Mouse (Mus musculus) heart, postnatal 10 days (tissue): ENCODE results near the gene Slc51b. TPM values are rescaled to one million over a fixed set of nuclear protein-coding genes. Genes with fewer than 3 reads are reported as not detected.

Experiments
- DNase-seq, 2 experiments: peaks; one replicate each; pipeline ENCODE4 v3.0.0; 2021
- intact Hi-C: fragments of 180-260 bp; cut with DNase I; formaldehyde crosslinking; loops from one replicate; pipeline ENCODE4 v1.15.1; 2025
- total RNA-seq, 2 experiments: library from RNA; stranded (reverse); gene quantifications; 2 replicates each; pipeline ENCODE4 v1.2.3; 2021

Slc51b gene
- total RNA-seq, 2 experiments from 2014 or later: not detected

DNA sequence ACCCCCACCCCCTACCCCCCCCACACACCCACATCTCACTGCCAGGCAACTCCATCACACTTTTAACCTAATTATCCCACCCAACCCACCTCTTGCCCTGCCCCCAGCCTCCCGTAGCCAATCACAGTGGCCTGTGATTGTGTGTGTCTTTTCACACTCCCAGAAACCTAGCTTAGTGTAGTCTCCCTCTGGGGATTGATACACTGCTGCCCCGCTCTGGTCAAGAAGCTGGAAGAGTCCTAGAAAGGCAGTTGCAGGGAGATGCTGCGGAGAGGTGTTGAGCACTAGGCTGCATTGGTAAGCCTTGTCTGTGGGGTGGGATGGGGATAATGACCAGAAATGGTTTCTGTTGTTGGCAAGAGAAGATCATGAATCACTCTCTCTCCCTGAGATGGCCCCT lies 5.0 kb downstream of the Slc51b start:
- intact Hi-C loops: no loop called here
- DNase-seq: no peak

DNA sequence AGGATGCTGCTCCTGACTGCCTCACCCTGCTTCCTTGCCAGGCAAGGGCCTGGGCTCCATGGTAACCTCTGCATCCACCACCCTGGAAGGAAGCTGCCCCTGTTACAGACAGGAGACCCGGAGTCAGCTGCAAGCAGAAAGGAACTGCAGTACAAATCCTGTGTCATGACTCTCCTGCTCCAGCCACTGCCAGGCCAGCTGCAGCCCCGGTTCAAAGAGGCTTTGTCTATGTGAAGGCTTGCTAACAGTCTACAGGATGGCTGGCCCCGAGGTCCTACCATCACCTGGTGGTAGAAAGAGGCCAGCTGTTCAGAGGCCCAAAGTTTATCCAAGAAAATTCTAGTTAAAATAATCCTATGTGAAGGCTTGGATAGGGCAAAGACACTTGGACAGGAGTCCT lies 11.4 kb downstream of the Slc51b start:
- intact Hi-C loops: no loop called here

DNA sequence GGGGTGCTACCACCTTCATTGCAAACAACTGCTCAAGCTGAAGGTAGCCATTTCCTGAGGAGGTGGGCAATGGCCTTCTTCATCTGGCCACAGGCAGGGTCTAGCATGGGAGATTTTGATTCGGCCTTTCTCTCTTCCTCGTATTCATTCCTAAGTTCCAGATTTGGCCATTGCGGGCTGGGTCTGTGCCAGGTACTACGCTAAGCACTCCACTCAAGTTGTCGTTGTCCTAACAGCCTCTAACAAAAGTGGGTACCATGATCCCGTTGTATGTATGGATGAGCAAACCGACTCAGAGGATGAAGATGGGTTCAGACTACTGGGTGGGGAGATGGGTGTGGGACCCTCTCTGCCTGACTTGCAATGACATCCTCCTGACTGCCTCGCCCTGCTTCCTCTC lies 12.4 kb downstream of the Slc51b start:
- no peak for DNase-seq
- intact Hi-C loops: no loop called here

More for the DNA sequence above, 11.4 kb downstream of the Slc51b start:
- no peak for DNase-seq

DNA sequence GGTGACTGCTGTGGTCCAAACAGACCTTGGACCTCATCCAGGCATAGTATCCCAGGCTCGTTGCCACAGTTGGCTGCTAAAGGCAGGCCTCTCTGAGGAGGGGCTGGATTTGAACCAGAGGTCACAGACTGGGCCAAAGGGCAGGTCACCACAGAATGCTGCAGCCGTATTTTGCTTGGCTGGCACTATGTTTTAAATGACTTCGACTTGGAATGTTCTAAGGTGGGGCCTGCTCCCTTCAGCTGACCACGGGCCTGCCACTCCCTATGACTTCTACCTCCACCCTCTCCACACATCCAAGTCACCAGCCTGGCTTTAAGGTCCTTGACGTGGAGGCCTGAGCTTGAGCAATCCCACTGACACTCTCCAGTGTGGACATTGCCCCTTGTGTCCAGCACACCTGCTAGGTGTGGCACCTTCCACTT lies 13.9 kb downstream of the Slc51b start:
- peak; percentile 52 to 59 for DNase-seq
- intact Hi-C loops: no loop called here

DNA sequence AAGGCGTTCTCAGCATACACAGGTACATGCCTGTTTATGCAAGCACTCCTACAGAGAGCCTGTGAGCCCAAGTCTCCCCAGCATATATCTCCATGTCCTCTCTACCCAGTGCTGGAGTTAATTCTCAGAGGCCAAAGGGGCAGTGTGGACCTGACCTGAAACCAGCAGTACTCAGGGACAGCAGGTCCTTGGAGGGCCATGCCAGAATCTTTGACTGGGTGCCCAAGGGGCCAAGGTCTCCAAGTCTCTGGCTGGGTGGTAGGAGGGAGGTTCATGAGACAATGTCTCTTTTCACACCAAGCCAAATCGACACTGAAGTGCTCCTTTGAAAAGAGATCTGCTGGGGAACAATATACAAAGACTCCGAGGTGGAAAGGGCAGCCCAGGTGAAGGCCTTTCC lies 14.9 kb downstream of the Slc51b start:
- DNase-seq: no peak
- intact Hi-C loops: no loop called here

DNA sequence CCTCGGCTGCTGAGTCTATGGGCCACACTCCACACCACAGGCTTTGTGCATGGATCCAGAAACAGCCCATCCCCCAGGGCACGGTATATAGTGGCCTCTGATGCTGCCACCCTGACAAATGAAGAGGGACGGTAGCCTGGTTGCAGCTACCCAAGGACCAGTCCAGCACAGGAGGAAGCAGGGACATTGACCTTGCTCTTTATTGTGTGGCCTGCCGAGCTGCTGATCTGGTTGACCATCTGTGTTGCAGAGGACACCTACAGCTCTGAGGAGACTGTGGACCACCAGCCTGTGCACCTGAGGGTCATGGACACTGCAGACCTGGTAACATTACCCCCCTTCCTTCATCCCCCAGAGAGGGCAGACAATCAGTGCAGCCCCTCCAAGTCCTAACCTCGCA lies 15.4 kb downstream of the Slc51b start:
- intact Hi-C loops: no loop called here
- DNase-seq: no peak

DNA sequence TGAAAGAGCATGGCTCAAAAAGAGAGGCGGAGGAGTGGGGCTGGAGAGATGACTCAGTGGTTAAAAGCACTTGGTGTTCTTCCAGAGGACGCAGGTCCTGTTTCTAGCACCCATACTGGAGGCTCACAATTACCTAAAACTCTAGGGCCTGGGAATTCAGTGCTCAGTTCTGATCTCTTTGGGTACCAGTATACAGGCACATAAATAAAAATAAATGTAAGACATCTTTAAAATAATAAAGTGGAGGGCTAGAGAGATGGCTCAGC lies 17.6 kb downstream of the Slc51b start:
- no peak for DNase-seq
- intact Hi-C loops: no loop called here

DNA sequence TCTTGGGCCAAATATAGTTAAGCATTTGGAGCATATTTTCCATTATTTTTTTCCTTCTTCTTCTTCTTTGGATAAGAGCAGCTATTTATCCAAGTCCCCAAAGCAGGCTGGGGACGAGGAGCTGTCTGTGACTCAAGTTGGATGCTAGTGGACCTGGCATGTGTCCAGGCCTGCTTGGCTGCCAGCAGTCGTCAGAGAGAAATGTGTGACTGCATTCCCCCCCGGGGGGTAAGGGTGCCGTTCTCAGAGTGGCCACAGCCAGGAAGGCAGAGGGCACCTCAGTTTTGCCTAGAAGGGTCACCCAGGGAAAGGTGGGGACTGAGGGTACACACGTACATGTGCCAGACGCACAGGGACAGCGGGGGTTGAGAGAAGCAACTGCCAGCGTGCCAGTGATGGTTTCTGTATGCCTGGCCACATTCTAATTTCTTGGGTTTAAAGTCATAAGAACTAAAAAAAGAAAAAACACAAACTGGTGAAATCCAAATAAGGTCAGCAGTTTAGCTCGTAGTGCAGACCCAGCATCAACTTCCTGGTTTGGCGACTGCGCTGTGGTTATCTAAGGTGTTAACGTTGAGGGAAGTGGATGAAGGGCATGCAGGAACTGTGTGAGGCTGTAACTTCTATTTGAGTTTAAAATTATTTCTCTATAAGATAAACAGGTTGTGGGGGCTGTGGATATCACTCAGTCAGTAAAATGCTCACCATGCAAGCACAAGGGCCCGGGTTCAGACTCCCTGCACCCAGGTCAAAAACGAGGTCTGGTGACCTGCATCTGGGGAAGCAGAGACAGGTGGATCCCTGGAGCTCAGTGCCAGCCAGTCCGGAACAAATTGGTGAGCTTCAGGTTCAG lies 18.2 kb downstream of the Slc51b start:
- intact Hi-C loops: no loop called here
- DNase-seq: peak; percentile 90 to 92

DNA sequence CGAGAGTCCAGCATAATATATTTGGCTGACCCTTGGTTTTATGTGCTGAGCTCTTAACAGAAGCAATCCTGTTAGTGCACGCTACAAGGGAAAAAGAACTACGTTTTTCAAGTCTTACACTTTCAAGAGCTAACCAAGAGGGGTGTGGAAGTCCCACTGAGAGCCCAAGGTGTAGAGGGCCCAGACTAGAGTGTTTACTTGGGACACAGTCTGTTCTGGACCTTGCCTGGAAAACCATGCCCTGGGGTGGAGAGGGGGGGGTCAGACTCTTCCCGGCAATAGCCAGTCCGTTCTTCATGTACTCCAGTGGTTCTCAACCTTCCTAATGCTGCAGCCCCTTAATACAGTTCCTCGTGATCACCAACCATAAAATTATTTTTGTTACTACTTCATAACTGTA lies 22.8 kb downstream of the Slc51b start:
- DNase-seq: no peak
- intact Hi-C loops: no loop called here

DNA sequence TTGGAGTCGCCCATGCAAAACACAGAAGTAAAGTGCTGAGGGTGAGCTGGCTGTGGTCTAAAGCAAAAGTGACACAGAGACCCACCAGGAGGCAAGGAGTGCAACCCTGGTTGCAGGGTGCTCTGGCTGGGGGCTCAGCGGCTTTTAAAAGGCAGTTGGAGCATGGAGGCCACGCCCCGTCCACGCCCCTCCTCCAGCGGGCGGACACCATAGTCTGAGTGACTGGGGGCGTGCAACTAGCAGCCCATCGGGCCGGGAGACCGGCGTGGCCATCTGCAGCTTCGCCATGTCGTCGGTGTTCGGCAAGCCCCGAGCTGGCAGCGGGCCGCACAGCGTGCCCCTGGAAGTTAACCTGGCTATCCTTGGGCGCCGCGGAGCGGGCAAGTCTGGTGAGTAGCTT lies 24.5 kb downstream of the Slc51b start, which contains the start of gene Rasl12:
Gene Rasl12, plus strand, starts transcription at position 228 of the 400 bp plus-strand sequence.
- DNase-seq: peak; percentile 81 to 83
- intact Hi-C loops: no loop called here

DNA sequence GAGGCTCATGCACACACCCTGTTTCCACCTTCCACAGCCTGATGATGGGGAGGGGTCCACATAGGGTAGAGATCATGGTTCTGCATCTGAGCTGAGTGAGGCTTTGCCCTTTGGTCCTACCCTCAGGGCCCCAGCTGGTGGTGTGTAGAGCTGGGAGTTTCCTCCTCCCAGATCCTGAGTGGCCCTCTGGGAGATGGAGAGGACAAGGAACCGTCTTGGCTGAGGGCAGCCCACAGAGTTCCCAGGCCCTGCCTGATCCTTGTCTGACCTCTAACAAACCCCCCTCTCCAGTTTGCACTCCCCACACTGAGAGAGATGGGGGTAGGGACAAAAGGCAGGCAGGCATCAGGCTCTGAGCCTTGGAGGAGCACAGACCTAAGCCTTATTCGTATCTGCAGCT lies 28.4 kb downstream of the Slc51b start:
- DNase-seq: no peak
- intact Hi-C loops: loop anchor here (5.0 kb wide), 1 partner anchor 193 kb away; the partner anchor contains the start of gene Pif1

DNA sequence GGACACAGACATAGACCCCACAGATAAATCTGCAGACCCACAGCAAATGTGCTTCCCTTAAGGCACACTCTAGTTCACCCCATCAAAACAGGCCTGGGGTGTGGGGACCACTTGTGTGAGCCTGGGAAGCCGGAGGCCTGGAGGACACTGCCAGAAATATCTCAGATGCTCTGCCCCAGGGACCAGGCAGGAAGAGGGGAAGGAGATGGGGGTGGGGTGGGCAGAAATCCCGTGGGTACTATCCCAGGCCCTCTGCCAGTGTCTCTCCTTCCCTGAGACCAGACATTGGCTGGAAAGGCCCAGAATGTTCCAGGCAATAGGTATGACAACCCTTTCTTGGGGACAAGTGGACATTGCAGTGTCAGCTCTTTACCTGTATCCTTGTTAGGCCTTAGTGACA lies 29.1 kb downstream of the Slc51b start:
- DNase-seq: no peak
- intact Hi-C loops: loop anchor here (1.0 to 5.0 kb wide), 2 partner anchors 39 to 194 kb away; partner anchors contain the start of gene Pif1

DNA sequence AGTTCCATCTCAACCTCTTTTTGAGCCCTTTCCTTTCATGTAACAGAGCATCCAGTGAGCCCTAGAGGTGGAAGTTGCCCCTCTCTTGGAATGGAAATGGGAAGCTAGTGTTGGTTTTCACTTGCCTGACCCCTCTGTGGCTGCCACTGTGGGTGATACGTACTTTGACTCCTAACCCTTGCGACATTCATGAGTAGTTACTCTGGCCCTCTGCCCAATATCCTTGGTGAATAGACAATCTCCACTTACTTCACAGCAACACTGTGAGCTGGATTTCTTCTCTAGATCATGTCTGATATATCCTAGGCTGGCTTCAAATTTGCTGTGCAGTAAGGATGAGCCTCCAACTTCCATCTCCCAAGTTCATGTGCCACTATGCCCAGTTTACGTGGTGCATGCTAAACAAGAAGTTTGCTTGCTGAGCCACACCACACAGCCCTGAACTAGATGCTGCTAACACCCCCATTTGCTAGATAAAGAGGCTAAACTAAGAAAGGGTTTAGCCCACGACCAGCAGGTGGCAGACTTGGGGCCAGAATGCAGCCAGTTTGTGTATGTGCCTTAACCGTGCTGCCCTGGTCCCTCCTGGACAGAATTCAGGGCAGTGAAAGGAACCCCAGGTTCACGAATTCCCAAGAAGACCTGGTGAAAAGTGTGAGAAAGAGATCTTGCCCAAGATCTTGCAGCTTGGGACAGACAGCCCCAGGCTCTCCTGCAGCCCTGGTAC lies 30.0 kb downstream of the Slc51b start:
- peak; percentile 80 to 87 for DNase-seq
- intact Hi-C loops: loop anchor here (1.0 to 5.0 kb wide), 2 partner anchors 40 to 194 kb away; partner anchors contain the start of gene Pif1

DNA sequence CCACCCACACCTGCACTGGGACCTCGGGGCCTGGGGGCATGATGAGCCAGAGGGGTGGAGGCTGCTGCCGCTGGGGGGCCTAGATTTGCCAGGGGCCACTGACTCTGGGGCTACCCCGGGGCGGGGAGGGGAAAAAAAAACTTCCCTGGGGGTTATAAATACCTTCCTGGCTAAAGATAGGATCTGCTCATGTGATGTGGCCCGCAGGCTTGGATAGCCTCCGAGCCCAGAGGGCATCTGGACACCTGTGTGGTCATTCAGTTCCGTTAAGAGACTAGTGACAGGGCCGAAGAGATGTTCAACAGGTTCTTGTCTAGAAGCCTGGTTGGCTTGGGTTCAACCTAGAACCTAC lies 31.2 kb downstream of the Slc51b start, which contains the start of gene Kbtbd13:
Gene Kbtbd13, minus strand, starts transcription at position 40 of the 352 bp plus-strand sequence.
- intact Hi-C loops: loop anchor here (5.0 kb wide), 1 partner anchor 196 kb away; the partner anchor contains the start of gene Pif1
- DNase-seq: no peak

DNA sequence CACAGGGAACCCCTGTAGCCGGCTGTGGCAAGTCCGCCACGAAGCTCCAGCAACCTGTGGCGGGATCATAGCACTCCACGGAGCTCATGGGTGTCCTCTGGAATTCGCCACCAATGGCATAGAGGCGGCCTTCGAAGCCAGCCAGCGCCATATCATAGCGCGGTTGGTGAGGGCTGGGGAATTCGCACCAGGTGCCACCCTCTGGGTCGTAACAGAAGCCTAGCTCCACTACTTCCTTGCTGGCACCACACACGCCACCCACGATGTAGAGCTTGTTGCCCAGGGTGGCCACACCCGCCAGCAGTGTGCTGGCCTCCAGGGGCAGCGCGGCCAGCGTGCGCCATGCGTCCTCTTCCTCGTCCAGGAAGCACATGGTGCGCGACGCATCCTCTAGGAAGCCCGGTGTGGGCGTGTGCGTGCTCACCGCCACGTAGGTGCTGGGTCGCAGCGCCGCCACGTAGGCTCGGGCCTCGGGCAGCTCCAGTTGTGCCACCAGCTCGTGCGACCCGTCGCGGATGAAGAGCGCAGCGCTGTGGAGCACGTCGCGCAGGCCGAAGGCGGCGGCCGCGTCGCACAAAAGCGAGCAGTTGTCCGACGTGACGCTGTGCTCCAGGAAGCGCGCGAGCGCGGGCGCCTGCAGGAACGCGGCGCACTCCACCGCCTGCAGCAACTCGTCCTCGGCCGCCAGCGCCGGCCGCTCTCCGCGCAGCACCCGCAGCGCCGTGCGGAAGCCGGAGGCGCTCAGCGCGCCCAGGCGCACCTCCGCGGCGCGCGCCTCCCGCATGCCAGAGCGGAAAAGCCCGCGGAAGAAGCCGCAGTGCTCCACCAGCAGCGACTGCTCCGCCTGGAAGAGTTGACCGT lies 31.8 kb downstream of the Slc51b start:
- intact Hi-C loops: loop anchor here (5.0 kb wide), 1 partner anchor 196 kb away; the partner anchor contains the start of gene Pif1
- DNase-seq: peak in 1 of 2 experiments; percentile 51

DNA sequence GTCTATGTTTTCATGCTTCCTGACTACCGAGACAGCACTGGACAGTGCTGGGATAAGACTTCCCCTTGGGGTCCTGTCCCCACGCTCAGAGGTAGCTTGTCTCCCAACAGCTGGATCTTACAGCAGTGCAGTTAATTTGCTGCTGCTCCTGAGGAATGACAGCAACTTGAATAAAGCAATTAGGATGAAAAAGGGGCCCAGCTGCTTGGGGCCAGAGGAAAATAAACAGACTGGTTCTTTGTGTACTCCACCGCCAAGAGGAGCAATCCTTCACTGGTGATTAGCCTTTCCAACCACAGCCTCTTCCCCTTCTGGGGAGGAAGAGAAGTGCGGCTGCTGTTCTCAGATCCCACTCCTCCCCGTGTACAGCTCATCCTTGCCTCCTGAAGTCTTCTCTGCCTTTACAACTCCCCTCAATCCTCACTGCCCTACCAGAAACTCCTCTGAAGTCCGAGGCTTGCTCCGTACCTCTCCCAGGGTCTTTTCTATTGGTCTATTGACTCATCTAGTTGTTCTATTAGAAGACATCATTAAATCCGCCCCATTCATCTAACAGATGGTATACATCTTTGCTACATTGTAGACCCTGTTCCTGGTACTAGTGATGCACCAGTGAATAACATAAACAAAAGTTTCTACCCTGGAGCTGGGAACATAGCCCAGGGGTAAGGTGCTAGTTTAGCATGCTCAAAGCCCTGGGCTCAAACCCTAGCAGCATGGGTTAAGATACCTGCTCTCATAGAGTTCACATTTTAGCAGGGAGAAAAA lies 36.2 kb downstream of the Slc51b start:
- intact Hi-C loops: no loop called here

DNA sequence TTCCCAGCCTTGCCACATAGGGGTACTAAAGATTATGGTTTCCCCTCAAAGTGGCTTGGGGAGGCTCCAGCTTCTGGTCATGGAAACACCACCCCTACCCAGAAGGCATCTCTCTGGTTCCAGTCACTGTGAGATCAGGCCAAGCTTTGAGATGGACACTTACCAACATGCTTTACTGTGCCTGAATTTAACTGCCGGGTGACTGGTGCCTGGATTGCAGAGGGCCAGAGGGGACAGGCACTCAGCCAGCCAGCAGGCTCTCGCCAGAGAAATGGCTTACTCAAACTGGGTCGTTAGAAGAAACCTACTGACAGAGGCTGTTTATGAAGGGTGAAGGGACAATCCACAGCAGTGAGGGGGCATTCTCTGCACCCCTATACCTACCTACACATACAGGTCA lies 38.5 kb downstream of the Slc51b start:
- peak; percentile 60 to 61 for DNase-seq
- intact Hi-C loops: no loop called here

More for the DNA sequence above, 36.2 kb downstream of the Slc51b start:
- no peak for DNase-seq

DNA sequence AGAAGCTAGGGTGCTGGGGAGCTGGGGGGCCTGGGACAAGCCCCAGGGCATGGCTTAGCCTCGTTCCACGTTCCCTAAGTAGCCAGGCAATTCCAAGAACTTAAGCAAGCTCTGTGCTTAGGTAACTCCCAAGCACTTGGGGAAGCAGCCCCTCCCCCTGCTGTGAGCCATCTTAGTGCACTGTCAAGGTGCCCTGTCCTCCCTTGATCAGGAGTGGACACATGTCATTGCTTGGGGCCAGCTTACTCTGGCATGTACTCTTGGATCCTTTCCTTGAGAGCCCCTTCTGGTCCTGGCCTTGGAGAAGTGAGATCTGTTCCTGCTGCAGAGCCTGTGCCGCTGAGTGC lies 40.0 kb downstream of the Slc51b start:
- intact Hi-C loops: no loop called here
- DNase-seq: no peak

DNA sequence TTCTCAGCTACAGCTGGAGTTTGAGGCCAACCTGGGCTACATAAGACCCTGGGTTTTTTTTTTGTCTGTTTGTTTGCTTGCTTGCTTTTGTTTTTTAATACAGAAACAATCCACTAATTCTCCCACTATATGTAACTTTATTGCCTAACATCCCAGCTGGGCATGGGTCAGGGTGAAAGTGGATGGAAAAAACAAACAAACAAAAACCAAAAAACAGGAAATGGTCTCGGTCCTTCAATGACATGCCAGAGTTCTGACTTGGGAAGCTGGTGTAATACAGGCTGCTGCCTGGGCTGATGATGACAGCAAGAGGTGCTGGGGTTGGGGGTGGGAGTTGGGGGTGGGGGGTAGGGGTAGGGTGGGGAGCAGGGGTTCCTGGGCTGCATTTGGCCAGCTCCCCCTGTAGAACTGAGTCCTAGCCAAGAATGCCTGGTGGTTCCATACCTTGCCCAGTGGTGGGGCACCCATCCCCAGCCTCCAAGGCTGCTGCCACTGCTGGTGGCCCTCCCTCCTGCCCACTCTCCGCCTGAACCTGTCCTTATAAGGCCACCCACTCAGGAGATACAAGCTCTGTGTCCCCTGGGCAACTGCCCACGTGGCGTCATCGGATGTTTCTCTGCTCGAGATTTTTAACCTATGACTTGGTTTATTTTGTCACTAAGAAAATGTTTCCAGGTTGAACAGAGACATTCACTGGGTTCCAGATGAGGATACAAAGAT lies 40.6 kb downstream of the Slc51b start:
- intact Hi-C loops: no loop called here
- DNase-seq: no peak
